Mouse (Mus musculus) MEL (cell line): ENCODE measurements at regions not wholly inside any gene's neighbourhood (a gene's known extent, or its start where the extent isn't known, plus 50 kb on each side); places are given as distances from the start of the nearest gene placed in this dataset.

ENCODE experiments used
- CHD2 ChIP-seq: IDR thresholded peaks from 2 replicates; pipeline ENCODE4 v1.6.1; 2011; ENCODE audit warnings: low read length, improper control_type of control experiment
- CTCF ChIP-seq, 3 experiments: IDR thresholded peaks in 2 of 3; conservative IDR thresholded peaks in 1 of 3; 2 replicates each; pipeline ENCODE4 v1.5.1; 2011 to 2012; ENCODE audit warnings: low read length in 3 of 3, low read depth in 2 of 3, mild to moderate bottlenecking in 2 of 3, improper control_type of control experiment in 1 of 3, inconsistent platforms in 1 of 3, mixed read lengths in 1 of 3, moderate library complexity in 1 of 3; ENCODE audit not compliant: control insufficient read depth in 1 of 3, insufficient read depth in 1 of 3, poor library complexity in 1 of 3, severe bottlenecking in 1 of 3
- E2F4 ChIP-seq: IDR thresholded peaks from 2 replicates; pipeline ENCODE4 v1.6.1; 2011; ENCODE audit warnings: low read depth, low read length, improper control_type of control experiment, borderline replicate concordance
- EP300 ChIP-seq, 2 experiments: IDR thresholded peaks; 2 replicates each; pipeline ENCODE4 v1.6.1; 2011; ENCODE audit warnings: improper control_type of control experiment in 2 of 2, low read length in 2 of 2, low read depth in 1 of 2, mild to moderate bottlenecking in 1 of 2
- ETS1 ChIP-seq: IDR thresholded peaks from 2 replicates; pipeline ENCODE4 v1.6.1; 2012; ENCODE audit warnings: low read depth, mild to moderate bottlenecking, inconsistent platforms, low read length, improper control_type of control experiment, moderate library complexity
- GABPA ChIP-seq: IDR thresholded peaks from 2 replicates; pipeline ENCODE4 v1.6.1; 2012; ENCODE audit warnings: low read depth, mild to moderate bottlenecking, inconsistent platforms, low read length, improper control_type of control experiment, moderate library complexity
- MAX ChIP-seq: IDR thresholded peaks from 2 replicates; pipeline ENCODE4 v1.6.1; 2011; ENCODE audit warnings: low read length, improper control_type of control experiment
- MYC ChIP-seq: IDR thresholded peaks from 2 replicates; pipeline ENCODE4 v1.6.1; 2011; ENCODE audit warnings: low read depth, mild to moderate bottlenecking, low read length, improper control_type of control experiment, moderate library complexity
- POLR2A ChIP-seq, 2 experiments: IDR thresholded peaks; 2 replicates each; pipeline ENCODE4 v1.6.1; 2011 to 2012; ENCODE audit warnings: low read length in 2 of 2, mild to moderate bottlenecking in 2 of 2, control low read depth in 1 of 2, improper control_type of control experiment in 1 of 2, low read depth in 1 of 2, moderate library complexity in 1 of 2; ENCODE audit not compliant: control insufficient read depth in 1 of 2, insufficient read depth in 1 of 2, poor library complexity in 1 of 2
- TAL1 ChIP-seq: IDR thresholded peaks from 2 replicates; pipeline ENCODE4 v1.6.1; 2012; ENCODE audit warnings: mild to moderate bottlenecking, inconsistent platforms, low read length, moderate library complexity, mixed read lengths
- TCF12 ChIP-seq: IDR thresholded peaks from 2 replicates; pipeline ENCODE4 v1.6.1; 2014; ENCODE audit warnings: low read depth, mild to moderate bottlenecking, inconsistent platforms, low read length, improper control_type of control experiment, moderate library complexity
- USF1 ChIP-seq: IDR thresholded peaks from 2 replicates; pipeline ENCODE4 v1.6.1; 2014; ENCODE audit warnings: low read depth, mild to moderate bottlenecking, inconsistent platforms, low read length, improper control_type of control experiment, moderate library complexity
- USF2 ChIP-seq, 2 experiments: IDR thresholded peaks; 2 replicates each; pipeline ENCODE4 v1.6.1; 2011 to 2012; ENCODE audit warnings: improper control_type of control experiment in 2 of 2, low read length in 2 of 2, borderline replicate concordance in 1 of 2, inconsistent platforms in 1 of 2, low read depth in 1 of 2, mild to moderate bottlenecking in 1 of 2; ENCODE audit not compliant: insufficient read depth in 1 of 2

DNA sequence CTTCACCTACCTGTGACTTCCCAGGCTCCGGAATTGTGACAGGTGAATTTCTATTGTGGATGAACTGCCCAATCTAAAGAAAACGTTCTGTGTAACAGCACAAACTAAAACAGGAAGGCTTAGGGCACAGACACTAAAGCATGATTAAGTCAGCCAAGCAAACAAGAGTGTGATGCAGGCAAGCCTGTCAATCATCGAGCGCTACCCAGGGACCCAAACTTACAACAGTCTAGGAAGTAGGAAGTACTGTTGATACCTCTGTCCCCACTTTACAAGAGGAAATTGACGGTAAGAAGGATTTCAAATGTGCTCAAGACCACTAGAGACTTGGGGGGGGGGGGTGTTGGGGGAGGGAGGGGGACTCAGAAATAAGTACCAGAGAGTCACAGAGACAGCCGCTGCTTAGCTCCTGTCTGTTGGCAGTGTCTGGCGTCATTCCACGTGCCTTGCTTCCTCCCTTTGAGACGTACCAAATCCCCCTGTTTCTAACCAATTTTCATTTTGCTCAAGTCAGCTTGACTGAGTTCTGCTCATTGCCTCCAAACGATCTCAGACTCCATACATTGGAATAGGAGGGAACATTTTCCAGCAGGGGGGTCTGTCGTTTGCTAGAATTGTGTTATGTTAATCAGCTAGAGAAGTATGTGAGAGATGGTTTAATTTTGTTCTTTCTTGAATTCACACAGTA, 106.7 kb downstream of the Bdh1 start:
- TF ChIP-seq E2F4 (no peak), MYC (no peak), POLR2A (IDR thresholded peaks at IDR 0.05; ENCODE audit: control insufficient read depth in 1 of 2, insufficient read depth in 1 of 2, low read depth in 1 of 2, low read length in 2 of 2, poor library complexity in 1 of 2) (no peak), MAX (no peak), ETS1 (no peak), CTCF (IDR thresholded peaks at IDR 0.05 in 2 of 3, conservative IDR thresholded peaks at IDR 0.05 in 1 of 3; ENCODE audit: control insufficient read depth in 1 of 3, insufficient read depth in 1 of 3, low read depth in 2 of 3, low read length in 3 of 3, poor library complexity in 1 of 3, severe bottlenecking in 1 of 3) (no peak), CHD2 (no peak), GABPA (no peak), EP300 (IDR thresholded peaks at IDR 0.05; ENCODE audit: low read depth in 1 of 2, low read length in 2 of 2) (no peak), TCF12 (no peak), USF2 (IDR thresholded peaks at IDR 0.05; ENCODE audit: borderline replicate concordance in 1 of 2, insufficient read depth in 1 of 2, low read depth in 1 of 2, low read length in 2 of 2) (no peak), USF1 (no peak), TAL1 (no peak)
